Mouse (Mus musculus) layer of hippocampus, adult 18-20 months (tissue): ENCODE results near the gene Hapln4. TPM values are rescaled to one million over a fixed set of nuclear protein-coding genes. Genes with fewer than 3 reads are reported as not detected.

ENCODE experiments used
- DNase-seq, 2 experiments: peaks; one replicate each; pipeline ENCODE4 v3.0.0; 2022; ENCODE audit warnings: low spot score in 2 of 2
- total RNA-seq, 2 experiments: library from RNA; stranded (reverse); gene quantifications; 2 replicates each; pipeline ENCODE4 v1.2.3; 2021

Gene Hapln4
- total RNA-seq, 2 experiments from 2014 or later: 89.6 to 104 TPM

- DNase-seq: peak in 1 of 2 experiments; percentile 66
Measured at GRCm38 (mm10) chr8:70099276-70099675, 16.0 kb downstream of the Hapln4 start.

DNA sequence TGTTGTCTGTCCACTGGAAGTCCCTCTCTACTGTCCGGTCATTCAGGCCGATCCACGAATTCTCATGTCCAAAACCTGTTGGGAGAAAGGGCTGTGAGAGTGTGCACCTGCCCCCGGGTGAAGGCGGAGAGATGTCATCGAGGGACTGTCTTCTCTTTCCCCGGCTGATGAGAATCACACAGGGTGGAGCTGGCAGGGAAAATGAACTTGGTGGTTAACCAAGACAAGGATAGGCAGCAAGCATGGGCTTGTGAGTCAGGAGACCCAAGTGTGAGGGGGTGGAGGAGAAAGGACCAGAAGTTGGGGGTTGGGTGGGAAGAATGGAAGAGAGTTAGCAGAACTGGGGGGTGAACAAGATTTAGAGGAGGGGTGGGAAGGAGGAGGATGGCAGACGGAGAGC lies 17.0 kb downstream of the Hapln4 start:
- no peak for DNase-seq

- peak in 1 of 2 experiments; percentile 64 for DNase-seq
Measured at GRCm38 (mm10) chr8:70104506-70104905, 21.2 kb downstream of the Hapln4 start.

GRCm38 (mm10) chr8:70104922-70105321 lies 21.7 kb downstream of the Hapln4 start:
- no peak for DNase-seq

- DNase-seq: no peak
Measured at GRCm38 (mm10) chr8:70110451-70110850, 27.2 kb downstream of the Hapln4 start.

- no peak for DNase-seq
Measured at GRCm38 (mm10) chr8:70111192-70111795, 28.0 kb downstream of the Hapln4 start.

GRCm38 (mm10) chr8:70112401-70113016 lies 29.3 kb downstream of the Hapln4 start:
- DNase-seq: no peak

- no peak for DNase-seq
Measured at GRCm38 (mm10) chr8:70114488-70114887, 31.2 kb downstream of the Hapln4 start.

DNA sequence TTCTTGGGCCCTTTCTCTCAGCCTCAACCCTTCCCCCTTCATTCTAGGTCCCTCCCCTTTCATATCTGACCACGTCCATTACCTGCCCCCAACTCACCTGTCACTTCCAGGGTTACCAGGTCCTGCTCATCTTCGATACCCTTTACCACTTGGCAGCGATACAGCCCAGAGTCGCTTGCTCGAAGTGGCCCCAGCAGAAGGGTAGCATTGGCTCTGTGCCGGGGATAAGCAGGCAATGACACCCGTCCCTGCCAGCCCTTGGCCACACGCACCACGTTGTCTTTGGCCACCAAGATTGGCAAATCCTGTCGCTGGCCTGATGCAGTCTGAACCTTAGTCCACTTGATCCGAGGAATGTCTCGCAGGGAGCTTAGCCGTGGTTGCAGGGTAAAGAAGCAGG lies 31.6 kb downstream of the Hapln4 start:
- DNase-seq: no peak

DNA sequence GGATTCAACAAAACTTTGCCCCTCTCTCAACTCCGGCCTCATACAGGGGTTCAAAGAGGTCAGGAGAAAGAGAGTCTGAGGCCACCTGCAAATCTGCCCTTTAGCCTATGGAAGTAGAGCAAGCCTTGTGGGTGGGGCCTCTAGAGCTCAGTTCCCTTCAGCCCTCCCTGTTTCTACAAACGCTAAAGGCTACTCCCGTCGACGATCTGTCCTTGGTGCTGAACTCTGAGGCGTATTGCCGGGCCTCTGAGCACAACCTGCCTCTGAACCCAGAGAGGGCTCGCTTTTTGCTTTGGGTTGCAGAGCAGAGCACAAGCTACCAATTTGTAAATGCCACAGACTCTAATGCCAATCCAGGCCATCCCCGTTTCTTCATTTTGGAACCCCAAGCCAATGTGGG lies 34.4 kb downstream of the Hapln4 start:
- no peak for DNase-seq

DNA sequence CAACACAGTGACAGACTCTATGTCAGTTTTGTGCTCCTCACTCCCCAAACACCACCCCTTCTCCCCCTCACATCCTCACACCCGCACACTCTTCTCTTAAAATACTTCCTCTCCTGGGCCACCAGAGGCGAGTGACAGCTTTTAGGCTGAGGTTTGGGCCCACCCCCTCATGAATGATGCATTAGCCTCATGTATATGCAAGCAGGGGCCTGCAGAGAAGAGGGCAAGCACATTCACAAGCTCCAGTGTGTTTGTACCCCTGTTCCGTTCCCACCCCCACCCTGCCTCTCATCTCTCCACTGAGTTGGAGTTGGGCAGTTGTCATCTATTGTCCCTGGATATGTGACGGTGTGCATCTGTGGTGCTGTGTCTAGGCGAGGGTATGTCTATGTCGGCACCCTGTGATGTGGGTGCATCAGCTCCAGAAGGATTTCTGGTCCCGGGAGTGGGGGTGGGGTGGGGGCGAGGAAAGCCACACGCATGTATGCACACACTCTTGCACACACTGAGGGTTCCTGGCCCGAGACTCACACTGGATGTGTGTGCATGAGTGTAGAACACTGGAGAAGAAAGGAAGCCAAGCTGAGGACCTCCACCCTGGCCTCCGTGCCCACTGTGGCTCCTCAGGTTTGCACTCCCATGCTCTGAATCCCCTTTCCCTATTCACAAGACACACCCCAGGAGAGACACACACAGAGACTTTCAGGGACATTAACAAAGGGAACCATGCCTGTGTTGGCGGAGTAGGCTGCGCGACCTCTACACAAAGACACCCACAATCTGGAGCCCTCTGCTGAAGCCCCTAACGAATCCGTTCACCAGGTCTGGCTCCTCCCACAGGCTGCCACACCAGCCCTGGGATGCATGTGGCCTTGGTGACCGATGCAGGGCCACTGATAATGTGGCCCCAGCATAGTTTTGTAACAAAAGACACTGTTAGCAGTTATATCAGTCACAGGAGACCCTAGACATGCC lies 35.8 kb downstream of the Hapln4 start:
- peak; percentile 50 to 77 for DNase-seq

GRCm38 (mm10) chr8:70120667-70121066 lies 37.4 kb downstream of the Hapln4 start, which contains the start of gene Ncan:
Gene Ncan (minus strand): TSS chr8:70120873.
- peak; percentile 84 to 94 for DNase-seq

DNA sequence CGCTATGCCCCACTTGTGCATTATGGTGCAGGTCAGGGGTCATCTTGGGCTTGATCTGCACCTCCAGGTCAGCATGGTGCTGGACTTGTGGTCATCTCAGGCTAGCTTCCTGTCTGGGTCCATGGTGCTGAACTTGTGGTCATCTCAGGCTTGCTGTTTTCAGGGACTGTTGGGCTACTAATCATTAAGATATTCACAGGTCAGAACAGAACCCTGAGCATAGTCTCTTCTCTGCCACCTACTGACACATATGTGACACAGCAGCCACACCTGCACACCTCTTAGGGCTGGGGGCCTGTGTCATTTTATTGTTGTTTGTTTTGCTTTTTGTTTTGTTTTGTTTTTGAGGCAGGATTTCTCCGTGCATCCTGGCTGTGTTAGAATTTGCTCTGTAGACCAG lies 39.6 kb downstream of the Hapln4 start:
- DNase-seq: no peak

DNA sequence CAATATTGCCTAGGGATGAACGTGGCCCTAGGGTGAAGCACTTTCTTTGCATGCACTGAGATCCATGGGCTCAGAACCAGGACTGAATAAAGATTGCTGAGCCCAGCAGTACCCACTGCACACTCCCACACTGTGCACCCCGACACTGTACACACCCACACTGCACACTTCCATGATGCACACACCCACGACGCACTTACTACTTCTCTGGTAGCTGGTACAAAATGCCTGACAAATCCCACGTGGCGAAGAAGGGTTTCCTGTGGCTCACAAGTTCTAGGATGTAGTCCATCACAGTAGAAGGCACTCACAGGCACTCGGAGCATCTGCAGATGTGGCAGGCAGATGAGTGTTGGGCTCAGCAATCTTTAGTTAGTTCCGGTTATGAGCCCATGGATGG lies 41.7 kb downstream of the Hapln4 start:
- peak in 1 of 2 experiments; percentile 55 for DNase-seq

GRCm38 (mm10) chr8:70128435-70128834 lies 45.2 kb downstream of the Hapln4 start:
- peak in 1 of 2 experiments; percentile 71 for DNase-seq

- peak; percentile 79 to 86 for DNase-seq
Measured at GRCm38 (mm10) chr8:70129309-70129952, 46.2 kb downstream of the Hapln4 start.

DNA sequence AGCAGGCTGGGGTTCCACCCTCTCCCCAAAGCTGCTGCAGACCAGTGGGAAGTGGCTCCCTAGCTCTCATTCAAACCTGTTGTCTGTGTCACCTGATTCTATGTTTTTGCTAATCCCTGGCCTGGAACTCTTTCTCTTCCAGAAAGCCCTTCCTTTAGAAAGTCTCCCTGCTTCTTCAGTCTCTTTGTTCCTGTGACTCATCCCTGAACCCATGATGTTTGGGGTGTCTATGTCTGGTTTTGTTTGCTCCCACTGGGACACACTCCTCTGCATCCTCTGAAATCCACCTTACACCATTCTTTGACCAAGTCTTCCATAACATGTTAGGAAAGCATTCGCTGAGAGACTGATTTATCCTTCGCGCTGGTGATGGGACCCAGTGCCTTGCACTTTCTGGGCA lies 46.8 kb downstream of the Hapln4 start:
- no peak for DNase-seq

DNA sequence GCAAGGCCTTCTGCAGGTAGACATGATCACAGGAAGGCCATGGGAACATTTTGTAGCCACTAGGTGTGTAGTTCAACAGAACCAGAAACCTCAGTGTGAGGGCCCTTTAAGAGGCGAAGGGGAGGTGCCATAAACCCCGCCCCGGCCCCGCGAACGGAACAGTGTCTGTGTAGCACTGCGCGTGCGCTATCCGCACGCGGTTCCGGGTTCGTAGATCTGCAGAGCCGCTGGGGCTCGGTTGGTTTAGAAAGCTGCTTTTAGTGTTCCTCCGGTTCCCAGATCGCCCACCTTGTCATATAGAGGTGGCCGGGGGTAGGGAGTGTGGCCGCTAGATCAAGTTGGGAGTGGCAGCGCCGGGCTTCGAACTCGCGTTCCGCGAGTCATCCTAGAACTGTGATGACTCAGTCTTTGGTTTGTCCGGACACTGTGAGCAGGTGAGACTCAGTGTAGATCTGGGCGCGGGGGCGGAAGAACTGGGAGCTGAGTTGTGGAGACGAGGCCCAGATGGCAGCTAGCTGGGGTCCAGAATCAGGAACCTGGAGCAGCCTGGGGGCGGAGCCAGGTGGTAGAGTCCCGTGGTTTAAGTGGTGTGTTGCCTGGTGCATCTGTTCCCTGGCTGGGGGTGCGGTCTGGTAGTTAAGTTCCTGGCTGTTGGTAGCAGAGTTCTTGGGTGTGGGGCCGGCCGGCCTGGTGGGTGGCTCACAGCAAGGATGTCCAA lies 48.1 kb downstream of the Hapln4 start, which contains the start of gene Nr2c2ap:
Nr2c2ap (plus strand) TSS at position 168 of the 718 bp plus-strand sequence.
- peak; percentile 62 to 86 for DNase-seq

- no peak for DNase-seq
Measured at GRCm38 (mm10) chr8:70134086-70134485, 50.8 kb downstream of the Hapln4 start.

DNA sequence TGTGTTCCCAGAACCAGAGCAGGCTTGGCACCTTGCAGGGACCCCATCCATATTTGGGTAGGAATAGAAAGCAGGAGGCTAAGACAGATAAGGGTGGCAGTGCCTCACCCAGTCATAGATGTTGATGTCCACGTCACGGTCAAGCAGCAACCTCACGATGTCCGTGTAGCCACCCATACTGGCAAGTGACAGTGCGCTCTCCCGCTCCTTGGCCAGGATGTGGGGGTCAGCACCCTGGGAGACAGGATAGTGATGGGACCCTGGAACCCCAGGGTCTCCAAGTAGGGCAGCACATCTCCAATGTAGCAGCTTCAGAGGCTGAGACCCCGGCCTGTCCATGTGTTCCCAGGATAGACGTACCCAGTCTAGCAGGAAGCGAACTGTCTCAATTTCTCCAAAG lies 51.7 kb downstream of the Hapln4 start:
- DNase-seq: no peak

DNA sequence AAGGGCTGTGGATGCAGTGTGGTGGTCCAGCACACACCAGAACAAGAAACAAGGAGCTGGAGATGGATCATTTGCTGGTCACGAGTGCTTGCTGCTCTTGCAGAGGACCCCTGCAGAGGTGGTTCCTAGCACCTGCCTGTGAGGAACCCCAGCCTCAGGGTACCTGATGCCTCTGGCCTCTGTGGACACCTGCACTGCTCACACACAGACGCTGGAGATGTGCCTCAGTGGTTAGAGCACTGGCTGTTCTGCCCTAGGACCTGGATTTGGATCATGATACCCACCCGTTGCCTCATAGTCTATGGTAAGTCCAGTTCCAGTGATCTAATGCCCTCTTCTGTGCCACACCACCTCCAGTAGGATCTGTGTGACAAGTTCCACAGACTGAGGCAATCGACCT lies 53.3 kb downstream of the Hapln4 start:
- DNase-seq: no peak
